Comparison of ENCODE assay signal across 24 mouse cellular contexts in genomic region chr4:94317298-94317697, GRCm38 (mm10).
DNase-seq lines count a peak whose midpoint lies in the region; ATAC-seq and TF ChIP-seq lines count a peak whose summit lies in the region.
"Had no signal": no experiment of that assay in that cellular context is flagged by ENCODE, and none has a peak within 500 bp of the region (broad histone marks: within the 10 kb centered on the region; RNA-seq: fewer than 3 reads in every experiment).

No protein-coding gene starts in this region.

- H3K4me2 ChIP-seq in forebrain, postnatal 0 days (ENCODE audit: low read depth), result no peak overlapping the region
- no peak overlapping the region for H3K4me2 ChIP-seq in forebrain, embryonic 11.5 days (ENCODE audit: low read depth, low read length, severe bottlenecking)
- H3K4me2 ChIP-seq: embryonic facial prominence, embryonic 12.5 days; forebrain, embryonic 12.5 days had no signal

- no peaks in the 10 kb centered on the region for H3K9me3 ChIP-seq in forebrain, postnatal 0 days (ENCODE audit: low read length)
- no peaks in the 10 kb centered on the region for H3K9me3 ChIP-seq in forebrain, embryonic 11.5 days (ENCODE audit: control insufficient read depth, low read length)
- H3K9me3 ChIP-seq in heart, embryonic 10.5 days, result no peaks in the 10 kb centered on the region
- H3K9me3 ChIP-seq: embryonic facial prominence, embryonic 10.5 days; embryonic facial prominence, embryonic 12.5 days; forebrain, embryonic 12.5 days; G1E had no signal

- H3K4me1 ChIP-seq in forebrain, postnatal 0 days (ENCODE audit: insufficient read depth), result no peaks in the 10 kb centered on the region
- no peaks in the 10 kb centered on the region for H3K4me1 ChIP-seq in forebrain, embryonic 11.5 days (replicated peaks; ENCODE audit: control insufficient read depth, insufficient read depth, low read length)
- no peaks in the 10 kb centered on the region for H3K4me1 ChIP-seq in heart, embryonic 10.5 days
- H3K4me1 ChIP-seq: embryonic facial prominence, embryonic 10.5 days; embryonic facial prominence, embryonic 12.5 days; forebrain, embryonic 12.5 days had no signal

- TF ChIP-seq CTCF in forebrain, postnatal 0 days (IDR thresholded peaks at IDR 0.05; ENCODE audit: low read depth), result no peak

- no peaks in the 10 kb centered on the region for H3K27me3 ChIP-seq in forebrain, postnatal 0 days (ENCODE audit: insufficient read depth, low read length)
- H3K27me3 ChIP-seq in forebrain, embryonic 11.5 days (ENCODE audit: control insufficient read depth, insufficient read depth, low read length), result no peaks in the 10 kb centered on the region
- no peaks in the 10 kb centered on the region for H3K27me3 ChIP-seq in heart, embryonic 10.5 days (ENCODE audit: insufficient read depth, poor library complexity, severe bottlenecking)
- H3K27me3 ChIP-seq: embryonic facial prominence, embryonic 12.5 days; forebrain, embryonic 12.5 days; Patski had no signal

- ATAC-seq in forebrain, postnatal 0 days, result peak; percentile 36; the same call in 1 of the 2 replicates
- no peak for ATAC-seq in forebrain, embryonic 11.5 days (replicated peaks; ENCODE audit: low FRiP score)
- ATAC-seq: activated CD4-positive, CD25-positive, alpha-beta regulatory T cell, adult 4 months; CD4-positive, CD25-positive, alpha-beta regulatory T cell, adult 4 months; forebrain, embryonic 14.5 days; forebrain, embryonic 16.5 days; Patski had no signal

- no peak overlapping the region for H3K4me3 ChIP-seq in forebrain, postnatal 0 days (ENCODE audit: low read depth, low read length)
- H3K4me3 ChIP-seq in forebrain, embryonic 11.5 days (ENCODE audit: low read depth, low read length), result no peak overlapping the region
- H3K4me3 ChIP-seq in heart, embryonic 10.5 days, result no peak overlapping the region
- H3K4me3 ChIP-seq: embryonic facial prominence, embryonic 10.5 days; embryonic facial prominence, embryonic 12.5 days; forebrain, embryonic 12.5 days had no signal

- no peak overlapping the region for H3K9ac ChIP-seq in forebrain, postnatal 0 days
- H3K9ac ChIP-seq in forebrain, embryonic 11.5 days (ENCODE audit: low read length), result no peak overlapping the region
- H3K9ac ChIP-seq: embryonic facial prominence, embryonic 12.5 days; forebrain, embryonic 12.5 days had no signal

- peak; percentile 13 for DNase-seq in forebrain, postnatal 0 days
- no peak for DNase-seq in forebrain, embryonic 11.5 days (ENCODE audit: low spot score)
- DNase-seq in frontal cortex, adult 2 months (ENCODE audit: extremely low spot score in 1 of 2, low spot score in 1 of 2), result peak; percentile 7 to 19
- DNase-seq in frontal cortex, postnatal 14 days (ENCODE audit: low spot score in 2 of 2), result no peak
- peak; percentile 66 for DNase-seq in brain, adult 2 months (ENCODE audit: low read depth, low spot score)
- no peak for DNase-seq in heart, embryonic 10.5 days (ENCODE audit: low spot score)
- DNase-seq: adrenal gland, adult 8-10 months; adrenal gland, postnatal 14 days; adrenal gland, postnatal 36 days; B cell, adult 2 months; cerebellum, adult 11 months; cerebellum, adult 18-20 months; cerebellum, adult 8-10 months; cerebellum, adult 9-11 months; cerebellum, postnatal 25 days had no signal

- H3K36me3 ChIP-seq in forebrain, postnatal 0 days (ENCODE audit: insufficient read depth), result no peaks in the 10 kb centered on the region
- H3K36me3 ChIP-seq in forebrain, embryonic 11.5 days (ENCODE audit: control insufficient read depth, insufficient read depth, low read length), result no peaks in the 10 kb centered on the region
- no peaks in the 10 kb centered on the region for H3K36me3 ChIP-seq in heart, embryonic 10.5 days
- H3K36me3 ChIP-seq: embryonic facial prominence, embryonic 10.5 days; embryonic facial prominence, embryonic 12.5 days; forebrain, embryonic 12.5 days; G1E had no signal

- no peak overlapping the region for H3K27ac ChIP-seq in forebrain, postnatal 0 days (ENCODE audit: low read depth, low read length)
- no peak overlapping the region for H3K27ac ChIP-seq in forebrain, embryonic 11.5 days (ENCODE audit: low read depth, low read length)
- H3K27ac ChIP-seq in heart, embryonic 10.5 days, result no peak overlapping the region
- H3K27ac ChIP-seq: embryonic facial prominence, embryonic 10.5 days; embryonic facial prominence, embryonic 12.5 days; forebrain, embryonic 12.5 days had no signal

Comparison
In these comparisons a context has a peak if more than half of its experiments do, and no peak if none do; other contexts are left out.
1. DNase-seq: peak in forebrain, postnatal 0 days (single experiment), frontal cortex, adult 2 months (2 of 2) and brain, adult 2 months (single experiment); none in forebrain, embryonic 11.5 days (single experiment), frontal cortex, postnatal 14 days (0 of 2) and heart, embryonic 10.5 days (single experiment).